Mouse (Mus musculus): ENCODE results near the gene Nf1. TPM values are rescaled to one million over a fixed set of nuclear protein-coding genes. Genes with fewer than 3 reads are reported as not detected.

Nf1 gene
- polyA plus RNA-seq, 1 experiment from 2014 or later, result 5.6 TPM

DNA sequence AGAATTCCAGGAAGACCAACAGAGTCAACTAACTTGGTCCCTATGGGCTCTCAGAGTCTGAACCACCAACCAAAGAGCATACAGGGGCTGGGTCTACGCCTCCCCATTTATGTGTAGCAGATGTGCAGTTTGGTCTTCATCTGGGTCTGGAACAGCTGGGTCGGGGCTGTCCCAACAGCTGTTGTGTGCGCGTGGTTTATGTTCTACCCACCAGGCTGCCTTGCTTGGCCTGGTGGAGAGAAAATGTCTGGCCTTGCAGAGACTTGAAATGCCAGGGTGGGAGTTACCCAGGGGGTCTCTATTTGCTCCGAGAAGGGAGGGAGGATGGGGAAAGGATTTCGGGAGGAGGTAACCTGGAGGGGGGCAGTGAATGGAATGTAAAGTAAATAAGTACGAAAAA is 224.0 kb downstream of the Nf1 start:
- Histone ChIP-seq H3K4me3 (no peak overlapping the region), H3K27ac (ENCODE audit: poor library complexity, severe bottlenecking) (no peak overlapping the region), H3K4me1 (replicated peaks) (no peaks in the 10 kb centered on the region), H3K9me3 (replicated peaks) (no peaks in the 10 kb centered on the region), H3K4me2 (no peak overlapping the region), H3K9ac (no peak overlapping the region), H3K36me3 (peaks cover 73% of the 10 kb centered on the region), H3K27me3 (replicated peaks) (no peaks in the 10 kb centered on the region)
- ATAC-seq (ENCODE audit: insufficient number of reproducible peaks, low FRiP score), result no peak
- 92% methylated on average over 7 of the region's 7 CpGs for WGBS

DNA sequence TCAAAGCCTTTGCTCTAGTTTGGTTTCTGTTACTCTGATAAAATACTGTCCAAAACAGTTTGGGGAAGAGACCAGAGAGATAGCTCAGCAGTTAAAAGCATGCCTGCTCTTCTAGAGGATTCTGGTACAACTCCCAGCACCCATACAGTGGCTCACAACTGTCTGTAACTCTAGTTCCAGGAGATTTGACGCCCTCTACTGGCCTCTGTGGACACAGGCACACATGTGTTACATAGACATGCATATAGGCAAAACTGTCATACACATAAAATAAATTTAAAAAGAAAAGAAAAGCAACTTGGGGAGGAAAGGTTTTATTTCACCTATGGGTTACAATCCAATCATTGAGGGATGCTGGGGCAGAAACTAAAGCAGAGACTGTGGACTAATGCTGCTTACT is 227.5 kb downstream of the Nf1 start:
- Histone ChIP-seq H3K27ac (ENCODE audit: poor library complexity, severe bottlenecking) (no peak overlapping the region), H3K9me3 (replicated peaks) (no peaks in the 10 kb centered on the region), H3K9ac (no peak overlapping the region), H3K4me2 (no peak overlapping the region), H3K4me1 (replicated peaks) (no peaks in the 10 kb centered on the region), H3K36me3 (peaks cover 74% of the 10 kb centered on the region), H3K4me3 (no peak overlapping the region), H3K27me3 (replicated peaks) (no peaks in the 10 kb centered on the region)
- no peak for ATAC-seq (ENCODE audit: insufficient number of reproducible peaks, low FRiP score)
- WGBS, result 54% methylated on average over 1 of the region's 1 CpGs

DNA sequence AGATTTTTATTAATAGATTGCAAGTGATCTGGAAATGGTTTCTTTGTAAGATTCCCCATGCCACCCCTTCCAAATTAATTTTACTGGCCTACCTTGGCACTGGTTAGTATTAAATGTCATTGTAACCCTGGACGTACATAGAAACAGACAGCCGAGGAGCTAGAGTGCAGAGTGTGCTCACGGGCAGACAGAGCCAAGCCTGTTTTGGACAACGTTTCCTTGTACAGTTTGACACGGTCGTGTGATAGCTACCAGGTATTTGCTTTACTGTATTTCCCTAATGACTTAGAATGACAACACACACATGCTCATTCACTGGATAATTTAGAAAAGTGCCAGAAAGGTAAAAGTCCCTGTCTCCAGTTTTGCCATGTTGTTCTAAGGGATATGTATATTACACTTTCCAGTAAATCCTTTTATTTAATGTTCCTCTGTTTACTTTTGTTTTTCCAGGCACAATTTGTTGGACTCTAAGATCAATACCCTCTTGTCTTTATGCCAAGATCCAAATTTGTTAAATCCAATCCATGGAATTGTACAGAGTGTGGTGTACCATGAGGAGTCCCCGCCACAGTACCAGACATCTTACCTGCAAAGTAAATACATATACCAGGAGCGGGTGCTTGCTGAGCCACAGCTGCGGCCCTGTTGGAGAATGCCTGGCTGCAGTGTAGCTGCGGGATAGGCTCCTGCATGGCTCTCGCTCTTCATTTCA is 228.9 kb downstream of the Nf1 start:
- Histone ChIP-seq H3K27me3 (replicated peaks) (no peaks in the 10 kb centered on the region), H3K4me2 (no peak overlapping the region), H3K9ac (no peak overlapping the region), H3K36me3 (peaks cover 72% of the 10 kb centered on the region), H3K9me3 (replicated peaks) (no peaks in the 10 kb centered on the region), H3K4me1 (replicated peaks) (peaks cover under 1% of the 10 kb centered on the region; the same call in 1 of the 2 replicates), H3K4me3 (no peak overlapping the region), H3K27ac (ENCODE audit: poor library complexity, severe bottlenecking) (no peak overlapping the region)
- WGBS, result 82% methylated on average over 11 of the region's 11 CpGs
- ATAC-seq (ENCODE audit: insufficient number of reproducible peaks, low FRiP score), result no peak

DNA sequence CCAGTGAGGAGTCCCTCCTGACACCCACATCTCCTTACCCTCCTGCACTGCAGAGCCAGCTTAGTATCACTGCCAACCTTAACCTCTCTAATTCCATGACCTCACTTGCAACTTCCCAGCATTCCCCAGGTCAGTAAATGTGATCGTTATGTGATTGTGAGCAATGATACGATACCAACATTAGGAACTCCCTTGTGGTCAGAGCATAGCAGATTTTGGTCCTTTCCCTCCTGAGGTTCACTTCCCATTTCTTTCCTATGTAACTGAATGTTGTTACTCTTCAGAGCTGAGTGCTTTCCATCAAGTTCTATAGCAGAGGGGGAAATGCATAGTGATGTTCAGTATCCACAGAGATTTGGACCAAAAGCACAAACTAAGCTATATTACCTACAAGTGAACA is 230.8 kb downstream of the Nf1 start:
- Histone ChIP-seq H3K36me3 (peaks cover 66% of the 10 kb centered on the region), H3K4me2 (no peak overlapping the region), H3K4me1 (replicated peaks) (peaks cover 19% of the 10 kb centered on the region), H3K4me3 (no peak overlapping the region), H3K27ac (ENCODE audit: poor library complexity, severe bottlenecking) (no peak overlapping the region), H3K9ac (no peak overlapping the region), H3K27me3 (replicated peaks) (no peaks in the 10 kb centered on the region), H3K9me3 (replicated peaks) (no peaks in the 10 kb centered on the region)
- 85% methylated on average over 2 of the region's 2 CpGs for WGBS
- no peak for ATAC-seq (ENCODE audit: insufficient number of reproducible peaks, low FRiP score)

DNA sequence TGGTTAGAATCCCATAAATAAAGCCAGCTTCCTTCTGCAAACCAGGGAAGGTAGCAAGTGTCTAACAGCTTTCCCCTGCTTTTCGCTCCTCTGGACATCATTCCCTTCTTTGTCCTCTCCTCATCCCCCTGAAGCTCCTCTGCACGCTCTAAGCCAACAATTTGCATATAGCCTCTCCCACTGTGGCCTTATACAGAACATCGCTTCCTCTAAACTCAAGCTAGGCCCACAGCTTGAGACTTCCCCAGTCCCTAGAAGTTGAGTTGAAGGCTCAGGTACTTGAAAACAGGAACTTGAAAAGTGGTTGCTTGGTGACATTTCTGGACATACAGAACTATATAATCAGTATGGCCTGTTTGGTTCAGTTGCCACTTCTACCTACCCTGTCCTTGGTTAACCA is 234.3 kb downstream of the Nf1 start:
- Histone ChIP-seq H3K36me3 (peaks cover 46% of the 10 kb centered on the region), H3K4me1 (replicated peaks) (peaks cover 23% of the 10 kb centered on the region), H3K4me3 (no peak overlapping the region), H3K27me3 (replicated peaks) (no peaks in the 10 kb centered on the region), H3K9ac (no peak overlapping the region), H3K4me2 (no peak overlapping the region), H3K27ac (ENCODE audit: poor library complexity, severe bottlenecking) (no peak overlapping the region), H3K9me3 (replicated peaks) (no peaks in the 10 kb centered on the region)
- ATAC-seq (ENCODE audit: insufficient number of reproducible peaks, low FRiP score), result no peak
- 81% methylated on average over 3 of the region's 3 CpGs for whole genome bisulfite sequencing

DNA sequence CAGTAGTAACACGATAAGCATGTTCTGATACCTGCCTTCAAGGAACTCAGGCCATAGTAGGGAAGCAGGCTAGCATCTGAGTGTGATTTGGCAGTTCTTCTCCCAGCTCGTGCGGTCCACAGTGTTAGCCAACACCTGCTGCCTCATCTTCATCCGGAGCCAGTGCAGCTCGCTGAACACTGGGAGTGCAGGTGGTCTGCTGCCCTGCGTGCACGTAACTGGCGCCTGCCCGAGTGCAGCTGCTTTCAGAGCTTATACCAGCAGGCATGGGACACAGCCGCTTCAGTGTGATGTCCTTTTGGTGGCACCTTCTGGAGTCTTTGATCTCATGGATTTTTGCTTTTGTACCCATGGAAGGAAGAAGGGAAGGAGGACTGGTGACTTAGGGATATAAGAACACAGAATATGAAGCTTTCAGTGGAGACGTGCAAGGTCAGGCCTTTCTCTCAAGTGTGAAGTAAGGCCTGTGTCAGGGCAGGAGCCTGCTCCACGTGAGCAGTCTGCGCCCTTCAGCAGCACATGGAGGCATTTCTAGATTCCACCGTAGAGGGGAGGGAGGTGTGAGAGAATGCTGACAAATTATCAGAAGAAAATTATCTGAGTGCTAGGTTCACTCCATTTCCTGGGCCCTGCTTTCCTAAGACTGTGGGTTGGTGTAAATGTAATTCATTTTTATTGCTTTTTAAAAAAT is 236.0 kb downstream of the Nf1 start:
- H3K27me3 ChIP-seq (replicated peaks), result no peaks in the 10 kb centered on the region
- H3K4me1 ChIP-seq (replicated peaks), result peaks cover 30% of the 10 kb centered on the region
- no peak overlapping the region for H3K27ac ChIP-seq (ENCODE audit: poor library complexity, severe bottlenecking)
- no peak overlapping the region for H3K4me3 ChIP-seq
- H3K9ac ChIP-seq, result no peak overlapping the region
- no peak for ATAC-seq (ENCODE audit: insufficient number of reproducible peaks, low FRiP score)
- H3K36me3 ChIP-seq, result peaks cover 36% of the 10 kb centered on the region
- H3K4me2 ChIP-seq, result no peak overlapping the region
- no peaks in the 10 kb centered on the region for H3K9me3 ChIP-seq (replicated peaks)
- 68% methylated on average over 14 of the region's 14 CpGs for WGBS

DNA sequence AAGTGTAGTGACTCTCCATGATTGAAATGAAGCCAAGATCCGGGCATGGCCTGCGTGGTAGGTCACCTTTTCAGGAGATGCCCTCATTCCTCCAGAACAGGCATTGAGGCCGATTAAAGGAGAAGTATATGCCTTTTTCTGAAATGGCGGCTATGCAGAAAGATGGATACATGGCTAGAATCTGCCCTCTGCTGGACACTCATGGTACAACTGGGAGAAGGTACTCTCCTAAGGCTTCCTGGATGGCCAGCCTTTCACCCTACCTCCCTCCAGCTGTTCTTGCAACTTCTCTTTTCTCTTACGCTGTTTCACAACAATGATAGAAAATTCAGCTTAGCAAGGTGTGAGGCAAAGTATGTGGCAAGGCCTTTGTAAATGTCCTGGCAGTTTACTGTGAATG is 238.2 kb downstream of the Nf1 start:
- H3K4me3 ChIP-seq, result no peak overlapping the region
- WGBS, result 48% methylated on average over 5 of the region's 5 CpGs
- ATAC-seq (ENCODE audit: insufficient number of reproducible peaks, low FRiP score), result no peak
- H3K27ac ChIP-seq (ENCODE audit: poor library complexity, severe bottlenecking), result no peak overlapping the region
- H3K27me3 ChIP-seq (replicated peaks), result no peaks in the 10 kb centered on the region
- peaks cover 30% of the 10 kb centered on the region for H3K4me1 ChIP-seq (replicated peaks)
- no peak overlapping the region for H3K9ac ChIP-seq
- peaks cover 22% of the 10 kb centered on the region for H3K36me3 ChIP-seq
- H3K9me3 ChIP-seq (replicated peaks), result no peaks in the 10 kb centered on the region
- no peak overlapping the region for H3K4me2 ChIP-seq

DNA sequence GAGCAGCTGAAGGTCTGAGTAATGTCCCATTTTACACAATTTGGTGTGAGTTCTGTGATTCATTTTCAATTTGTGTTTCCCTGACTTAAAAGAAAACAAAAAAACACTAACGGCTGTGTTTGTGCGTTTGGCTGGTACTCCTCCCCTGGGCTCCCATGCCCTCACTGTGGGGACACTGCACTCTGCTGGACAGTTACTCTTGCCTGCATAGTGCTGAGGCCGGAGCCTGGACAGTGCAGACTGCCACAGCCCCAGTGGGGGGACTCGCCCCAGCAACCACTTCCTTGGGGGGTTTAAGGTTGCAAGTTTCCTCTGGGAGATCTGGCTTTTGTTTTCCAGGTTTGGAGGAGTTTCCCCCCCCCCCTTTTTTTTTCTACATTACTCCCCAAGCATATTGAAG is 241.2 kb downstream of the Nf1 start:
- Histone ChIP-seq H3K4me2 (no peak overlapping the region), H3K9me3 (replicated peaks) (no peaks in the 10 kb centered on the region), H3K36me3 (peaks cover 17% of the 10 kb centered on the region), H3K27ac (ENCODE audit: poor library complexity, severe bottlenecking) (no peak overlapping the region), H3K9ac (no peak overlapping the region), H3K27me3 (replicated peaks) (no peaks in the 10 kb centered on the region), H3K4me1 (replicated peaks) (peaks cover 8% of the 10 kb centered on the region), H3K4me3 (no peak overlapping the region)
- no peak for ATAC-seq (ENCODE audit: insufficient number of reproducible peaks, low FRiP score)
- WGBS, result 43% methylated on average over 4 of the region's 4 CpGs

DNA sequence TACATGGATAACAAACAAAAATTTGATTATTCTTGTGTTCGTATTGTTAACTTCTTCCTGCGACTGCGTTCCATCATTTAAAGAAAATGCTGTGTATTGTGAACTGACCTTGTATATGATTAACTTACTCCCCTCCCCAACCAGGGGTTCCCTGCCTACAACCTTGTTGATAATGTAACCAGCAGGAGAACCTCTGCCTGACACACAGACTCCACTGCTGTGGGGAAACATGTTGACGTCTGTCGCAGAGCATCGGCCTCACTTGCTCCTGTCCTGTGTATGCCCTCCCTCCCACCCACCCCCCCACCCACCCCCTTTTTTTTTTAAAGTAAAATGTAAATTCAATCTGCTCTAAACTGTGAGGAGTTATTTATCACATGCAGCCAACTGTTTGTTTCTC is 241.8 kb downstream of the Nf1 start:
- Histone ChIP-seq H3K4me3 (no peak overlapping the region), H3K9ac (no peak overlapping the region), H3K4me2 (no peak overlapping the region), H3K27ac (ENCODE audit: poor library complexity, severe bottlenecking) (no peak overlapping the region), H3K9me3 (replicated peaks) (no peaks in the 10 kb centered on the region), H3K27me3 (replicated peaks) (0 out of 2 replicates have a peak, but pooled peaks cover 3% of the 10 kb centered on the region), H3K4me1 (replicated peaks) (peaks cover 7% of the 10 kb centered on the region), H3K36me3 (peaks cover 17% of the 10 kb centered on the region)
- 81% methylated on average over 6 of the region's 6 CpGs for WGBS
- no peak for ATAC-seq (ENCODE audit: insufficient number of reproducible peaks, low FRiP score)

DNA sequence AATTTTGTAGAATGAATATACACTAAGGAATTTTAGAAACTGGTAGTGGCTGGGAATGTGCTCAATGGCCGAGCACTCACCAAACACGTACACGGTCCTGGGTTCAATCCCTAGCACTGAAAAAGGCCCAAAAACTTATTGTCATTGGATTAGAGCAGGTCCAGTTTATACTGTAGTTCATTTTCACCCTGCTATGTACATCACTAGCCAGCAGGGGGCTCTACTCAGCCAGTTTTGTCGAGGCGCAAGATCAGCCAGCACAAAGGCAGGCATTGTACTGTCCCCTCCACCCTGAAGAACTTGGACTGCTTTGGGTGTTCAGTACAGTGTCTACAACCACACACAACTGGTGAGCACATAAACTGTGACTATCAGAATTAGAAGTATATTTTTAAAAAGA is 244.7 kb downstream of the Nf1 start:
- Histone ChIP-seq H3K27me3 (replicated peaks) (peaks cover 26% of the 10 kb centered on the region), H3K9ac (no peak overlapping the region), H3K4me1 (replicated peaks) (peaks cover 7% of the 10 kb centered on the region), H3K4me2 (no peak overlapping the region), H3K4me3 (no peak overlapping the region), H3K9me3 (replicated peaks) (no peaks in the 10 kb centered on the region), H3K27ac (ENCODE audit: poor library complexity, severe bottlenecking) (no peak overlapping the region), H3K36me3 (peaks cover 8% of the 10 kb centered on the region)
- WGBS, result 6% methylated on average over 5 of the region's 5 CpGs
- peak; percentile 45; the same call in 1 of the 2 replicates for ATAC-seq (ENCODE audit: insufficient number of reproducible peaks, low FRiP score)

DNA sequence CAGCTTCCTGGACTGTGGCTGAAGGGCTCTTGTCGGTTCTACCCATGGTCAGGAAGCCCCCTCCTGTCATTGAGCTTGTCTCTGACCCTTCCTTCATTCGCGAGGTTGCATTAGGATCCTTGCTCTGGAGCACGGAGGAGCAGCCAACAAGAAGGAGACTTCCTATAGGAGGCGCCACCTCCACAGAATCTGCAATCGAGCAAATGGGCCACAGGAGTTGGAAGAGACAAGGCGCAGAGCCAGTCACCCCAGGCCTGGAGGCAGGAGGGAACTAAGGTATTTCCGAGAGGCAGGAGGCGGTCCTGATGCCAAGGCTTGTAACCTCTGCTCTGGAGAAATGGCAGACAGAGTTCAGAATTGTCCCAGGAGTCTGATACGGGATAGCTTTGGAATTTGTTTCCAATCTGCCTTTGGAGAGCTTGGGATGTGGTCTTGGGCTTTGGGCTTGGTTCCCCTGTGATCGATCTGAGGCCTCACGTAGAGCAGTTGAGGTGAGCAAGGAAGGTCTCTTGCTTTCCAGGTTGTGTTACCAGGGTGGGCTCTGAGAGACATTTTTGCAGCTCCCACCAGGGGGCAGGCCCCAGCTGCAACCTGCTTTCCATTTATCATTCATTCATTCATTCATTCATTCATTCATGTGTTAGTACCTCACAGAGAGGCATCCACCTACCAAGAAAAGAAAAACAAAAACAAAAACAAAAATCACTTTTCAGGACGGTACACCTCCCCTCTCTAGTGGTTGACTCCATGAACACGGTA is 250.0 kb downstream of the Nf1 start:
- Histone ChIP-seq H3K36me3 (no peaks in the 10 kb centered on the region), H3K27me3 (replicated peaks) (peaks cover 73% of the 10 kb centered on the region), H3K9ac (no peak overlapping the region), H3K4me1 (replicated peaks) (peaks cover 10% of the 10 kb centered on the region), H3K4me2 (no peak overlapping the region), H3K9me3 (replicated peaks) (no peaks in the 10 kb centered on the region), H3K27ac (ENCODE audit: poor library complexity, severe bottlenecking) (no peak overlapping the region), H3K4me3 (no peak overlapping the region)
- WGBS, result 43% methylated on average over 14 of the region's 14 CpGs
- no peak for ATAC-seq (ENCODE audit: insufficient number of reproducible peaks, low FRiP score)

Data from heart, embryonic 12.5 days (tissue).